Mouse (Mus musculus) right cerebral cortex, postnatal 25 days (tissue): ENCODE results near the gene Pgam2.
"Not testable (repeated sequence)": the region's sequence is repeated elsewhere in the genome, so short reads cannot be mapped to it uniquely, and the experiment has no call there.

Experiments
- DNase-seq: peaks from one replicate; pipeline ENCODE4 v3.0.0; 2022

The Pgam2 gene

GRCm38 (mm10) chr11:5803551-5803981, at the start of gene Pgam2:
TSS of gene Pgam2 (minus strand) at chr11:5803733.
- DNase-seq, result no peak

GRCm38 (mm10) chr11:5852314-5852713, 48.8 kb upstream of the Pgam2 start:
- no peak for DNase-seq

GRCm38 (mm10) chr11:5851021-5851736, 47.6 kb upstream of the Pgam2 start:
- no peak for DNase-seq

- DNase-seq, result no peak
These were observed 46.9 kb upstream of the Pgam2 start for GRCm38 (mm10) chr11:5850452-5850851.

- DNase-seq, result no peak
These were observed 45.8 kb upstream of the Pgam2 start for GRCm38 (mm10) chr11:5849316-5849715.

GRCm38 (mm10) chr11:5848741-5849140, 45.2 kb upstream of the Pgam2 start:
- peak; percentile 27 for DNase-seq

- no peak for DNase-seq
These were observed 43.3 kb upstream of the Pgam2 start for GRCm38 (mm10) chr11:5846639-5847345.

- no peak for DNase-seq
These were observed 39.6 kb upstream of the Pgam2 start for GRCm38 (mm10) chr11:5843131-5843530.

GRCm38 (mm10) chr11:5841751-5842150, 38.2 kb upstream of the Pgam2 start:
- DNase-seq, result no peak

GRCm38 (mm10) chr11:5840346-5840745, 36.8 kb upstream of the Pgam2 start:
- DNase-seq, result no peak

GRCm38 (mm10) chr11:5837251-5838246, 34.0 kb upstream of the Pgam2 start, which contains the start of gene Polm:
TSS of gene Polm (minus strand) at chr11:5838016.
- DNase-seq, result peak; percentile 85

- DNase-seq, result no peak
These were observed 32.6 kb upstream of the Pgam2 start for GRCm38 (mm10) chr11:5836126-5836525.

GRCm38 (mm10) chr11:5835057-5835456, 31.5 kb upstream of the Pgam2 start:
- no peak for DNase-seq

- no peak for DNase-seq
These were observed 31.0 kb upstream of the Pgam2 start for GRCm38 (mm10) chr11:5834506-5834905.

GRCm38 (mm10) chr11:5829327-5829726, 25.8 kb upstream of the Pgam2 start:
- DNase-seq, result no peak

- DNase-seq, result no peak
These were observed 25.1 kb upstream of the Pgam2 start for GRCm38 (mm10) chr11:5828509-5829191.

- no peak for DNase-seq
These were observed 24.4 kb upstream of the Pgam2 start for GRCm38 (mm10) chr11:5827931-5828330.

GRCm38 (mm10) chr11:5825432-5825831, 21.9 kb upstream of the Pgam2 start:
- DNase-seq, result no peak

- no peak for DNase-seq
These were observed 15.7 kb upstream of the Pgam2 start for GRCm38 (mm10) chr11:5819223-5819622.

GRCm38 (mm10) chr11:5813381-5813780, 9.8 kb upstream of the Pgam2 start:
- no peak for DNase-seq

- not testable (repeated sequence) for DNase-seq
These were observed 6.0 kb upstream of the Pgam2 start for GRCm38 (mm10) chr11:5809487-5809886.

- no peak for DNase-seq
These were observed 4.4 kb upstream of the Pgam2 start for GRCm38 (mm10) chr11:5807956-5808355.
